Mouse (Mus musculus) urinary bladder, adult 2 months (tissue): ENCODE data around the gene Diras2. TPM values are rescaled to one million over a fixed set of nuclear protein-coding genes. Genes with fewer than 3 reads are reported as not detected.
A peak's percentile ranks its signal among the peaks of the same experiment; 100 is the strongest.

Experiments used
- DNase-seq: peaks from one replicate; pipeline ENCODE4 v3.0.0; 2022; ENCODE audit warnings: low spot score
- polyA plus RNA-seq: library from polyadenylated mRNA; depleted of rRNA; stranded (reverse); fragments of >200 nt; gene quantifications from 2 replicates; pipeline ENCODE4 v1.2.3, GENCODE M21; 2012

Diras2 gene
- polyA plus RNA-seq, 1 experiment, result 6.0 TPM

DNA sequence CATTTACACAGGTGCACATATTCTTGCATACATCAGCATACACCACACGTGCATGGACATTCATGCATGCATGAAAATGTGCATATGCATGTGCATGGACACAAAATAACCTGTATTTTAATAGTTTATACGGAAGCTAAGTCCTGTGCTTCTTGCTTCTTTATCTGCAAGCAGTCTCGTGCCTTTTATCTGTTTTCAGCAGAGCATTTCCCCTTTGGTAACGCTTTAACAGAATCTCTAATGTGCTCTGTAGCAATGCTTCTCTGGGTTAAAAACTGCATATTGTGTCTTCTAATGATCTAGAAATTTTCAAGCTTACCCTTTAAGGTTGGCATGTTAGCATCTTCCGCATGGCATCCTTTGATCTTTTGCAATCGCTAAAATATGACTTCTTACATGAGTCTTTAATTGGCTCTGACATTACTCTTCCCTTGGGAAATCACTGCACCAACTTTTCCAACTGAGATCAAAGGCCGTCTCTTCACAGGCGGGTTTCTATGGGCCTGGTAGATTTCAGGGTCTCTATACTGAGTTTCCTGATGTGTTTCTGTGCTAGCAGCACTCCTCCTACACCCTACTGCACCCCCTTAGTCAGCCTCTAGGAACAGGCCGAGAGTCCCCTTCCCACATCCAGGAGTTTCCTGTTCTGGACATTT, 21.9 kb upstream of the Diras2 start:
- DNase-seq, result no peak

DNA sequence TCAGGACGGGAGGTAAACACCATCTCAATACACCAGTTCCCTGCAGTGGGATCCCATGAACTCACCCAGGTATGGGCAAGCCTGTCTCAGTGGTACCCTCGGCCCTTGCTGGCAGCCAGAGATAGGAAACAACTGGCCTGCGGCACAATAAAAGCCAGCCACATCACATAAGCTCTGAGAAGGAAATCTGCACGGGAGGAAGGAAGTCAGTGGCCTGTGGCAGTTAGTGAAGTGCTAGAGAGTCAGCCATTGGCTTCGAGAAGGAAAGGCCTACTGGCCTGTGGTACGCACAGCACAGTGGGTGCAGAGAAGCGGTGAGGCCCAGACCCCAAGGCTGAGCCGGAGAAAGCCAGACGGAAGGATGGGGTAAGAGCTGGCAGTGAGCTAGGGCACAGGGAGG, 20.2 kb upstream of the Diras2 start:
- DNase-seq, result no peak

DNA sequence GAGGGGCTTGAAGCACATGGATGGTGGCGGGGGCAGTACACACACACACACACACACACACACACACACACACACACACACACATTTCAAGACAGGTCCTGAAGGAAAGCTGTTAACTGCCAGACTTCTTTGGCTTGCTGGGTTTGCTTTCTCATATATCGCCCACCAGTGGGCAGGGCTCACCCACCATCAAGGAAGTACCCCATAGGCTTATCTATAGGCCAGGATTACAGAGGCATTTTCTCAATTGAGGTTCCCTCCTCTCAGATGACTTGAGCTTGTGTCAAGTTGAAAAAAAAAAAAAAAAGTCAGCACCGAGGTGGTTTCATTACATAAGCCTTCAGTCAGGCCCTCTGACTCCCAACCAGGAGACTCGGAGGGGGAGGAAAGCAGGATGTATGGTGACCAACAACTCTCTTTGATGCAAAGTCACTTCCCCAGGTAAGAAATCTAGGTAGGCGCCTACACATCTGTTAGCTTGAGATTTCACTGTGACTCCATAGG, 19.7 kb upstream of the Diras2 start:
- no peak for DNase-seq

DNA sequence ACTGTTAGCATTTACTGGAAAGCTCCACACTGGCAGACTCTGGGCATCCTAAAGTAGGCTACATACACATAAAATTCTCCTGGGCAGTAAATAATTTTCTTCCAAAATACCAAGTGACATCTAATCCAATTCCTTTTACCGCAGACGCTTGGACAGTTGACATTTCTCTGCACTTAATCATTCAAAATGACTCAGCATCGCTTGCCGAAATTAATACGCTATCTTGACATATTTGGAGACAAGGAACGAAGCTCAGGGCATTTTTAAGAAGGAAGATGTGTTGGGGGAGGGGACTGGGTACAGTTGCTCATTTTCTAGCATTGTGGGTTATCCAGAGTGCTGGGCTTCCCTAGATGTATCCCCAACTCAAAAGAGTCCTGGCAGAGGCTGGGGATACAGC, 15.2 kb upstream of the Diras2 start:
- no peak for DNase-seq

DNA sequence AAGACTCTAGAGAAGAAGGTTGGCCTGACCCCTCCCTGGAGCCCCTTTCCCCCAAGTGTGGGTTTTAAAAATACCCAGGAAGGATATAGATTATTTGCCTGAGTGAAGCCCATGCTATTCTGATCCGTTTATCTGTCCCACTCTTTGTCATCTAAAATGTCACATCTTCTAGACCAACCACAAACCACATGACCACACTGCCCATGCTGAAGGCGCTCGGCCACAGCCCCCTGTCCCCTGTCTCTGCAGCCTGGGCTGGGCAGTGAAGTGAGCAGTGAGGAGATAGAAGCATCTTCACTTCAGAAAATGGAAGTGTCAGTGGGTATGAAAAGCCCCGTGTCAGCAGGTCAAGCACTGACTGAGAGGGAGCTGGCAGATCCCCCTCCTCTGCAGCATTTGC, 11.6 kb upstream of the Diras2 start:
- DNase-seq, result no peak

DNA sequence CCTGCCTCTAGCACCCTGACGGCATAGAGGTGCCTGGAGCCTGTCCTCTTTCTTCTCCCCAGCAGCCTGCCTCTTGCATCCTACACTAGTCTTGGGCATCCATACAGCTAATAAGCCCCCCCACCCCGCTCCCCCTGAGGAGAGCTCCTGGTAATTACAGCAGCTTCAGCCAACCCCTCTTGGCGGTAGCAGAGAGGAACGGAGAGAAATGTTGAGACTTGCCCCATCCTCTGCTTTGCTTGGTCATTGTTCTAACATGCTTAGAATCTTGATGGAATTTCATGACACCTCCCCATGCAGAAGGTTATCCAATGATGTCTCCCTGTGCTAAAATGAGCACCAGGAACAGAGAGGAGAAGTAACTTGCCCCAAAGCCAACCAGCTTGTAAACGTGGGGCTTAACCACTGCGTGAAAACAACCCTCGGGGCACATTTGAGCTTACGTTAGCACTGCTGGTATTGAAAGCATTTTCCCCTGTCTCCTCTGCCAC, 11.0 kb upstream of the Diras2 start:
- DNase-seq, result no peak

DNA sequence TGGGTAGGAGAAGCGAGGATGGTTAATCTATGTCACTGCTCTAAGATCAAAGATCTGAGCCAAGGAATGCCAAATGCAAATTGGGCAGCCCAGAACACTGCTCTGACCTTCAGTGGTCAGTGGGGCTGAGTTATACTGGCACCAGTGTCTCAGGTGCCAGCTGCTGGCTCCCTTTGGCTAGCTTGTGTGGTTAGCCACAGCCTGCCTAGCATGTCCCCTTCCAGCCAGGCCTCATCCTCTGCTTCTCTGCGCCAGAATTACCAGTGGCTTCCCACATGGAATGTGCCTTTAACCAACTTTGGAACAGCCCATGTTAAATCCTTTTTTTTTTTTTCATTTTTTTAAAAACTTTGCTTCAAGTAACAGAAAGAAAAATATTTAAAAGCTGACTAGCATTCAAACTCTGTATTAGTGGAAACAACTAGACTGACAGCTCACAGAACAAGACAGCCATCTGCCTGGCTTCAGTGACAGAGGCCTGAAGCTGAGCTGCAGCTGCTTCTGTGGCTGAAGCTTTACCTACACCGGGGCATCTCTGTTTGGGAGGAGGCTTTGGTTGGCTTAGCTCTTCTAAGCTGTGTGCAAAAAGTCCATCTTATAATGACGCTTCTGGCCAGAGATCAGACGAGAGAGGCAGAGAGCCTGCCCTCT, 10.4 kb upstream of the Diras2 start:
- no peak for DNase-seq

DNA sequence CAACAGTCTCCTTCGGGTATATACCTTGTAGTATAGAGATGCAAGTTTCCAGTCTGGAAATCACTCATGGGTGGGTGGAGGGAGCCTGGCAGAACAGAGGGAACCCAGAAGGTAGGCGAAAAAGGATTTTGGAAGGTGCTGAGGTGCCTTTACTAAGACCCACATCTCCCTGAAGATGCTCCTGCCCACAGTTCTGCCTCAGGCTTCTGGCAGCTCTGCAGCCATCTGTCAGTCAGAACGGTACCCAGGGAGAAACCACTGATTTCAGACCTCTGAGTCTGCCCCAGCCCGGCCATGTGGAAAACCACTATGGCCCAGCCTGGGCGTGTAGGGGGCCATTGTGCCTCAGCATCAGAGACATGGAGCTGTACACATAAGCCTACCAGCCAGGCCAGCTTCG, 8.4 kb upstream of the Diras2 start:
- no peak for DNase-seq

DNA sequence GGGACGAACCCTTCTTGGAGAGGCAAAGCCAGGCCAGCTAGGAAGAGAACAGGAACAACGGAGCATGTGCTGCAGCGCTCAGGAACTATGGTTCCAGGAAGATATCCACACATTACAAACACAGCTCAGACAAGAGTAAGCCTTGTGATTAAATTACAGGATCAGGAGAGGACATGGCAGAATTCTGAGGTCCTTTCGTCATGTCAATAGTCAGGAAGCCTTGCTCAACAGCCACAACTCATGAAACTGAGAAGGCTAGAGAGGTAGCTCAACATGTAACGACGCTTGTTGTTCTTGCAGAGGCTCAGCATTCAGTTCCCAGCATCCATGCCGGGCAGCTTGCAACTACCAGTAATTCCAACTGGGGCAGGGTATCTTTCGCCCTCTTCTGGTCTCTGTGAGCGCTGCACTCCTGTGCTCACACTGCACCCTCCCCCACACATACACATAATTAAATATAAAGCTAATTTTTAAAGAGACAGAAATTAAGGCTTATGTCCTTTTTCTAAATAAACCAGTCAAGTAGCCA, 7.6 kb upstream of the Diras2 start:
- DNase-seq, result no peak

DNA sequence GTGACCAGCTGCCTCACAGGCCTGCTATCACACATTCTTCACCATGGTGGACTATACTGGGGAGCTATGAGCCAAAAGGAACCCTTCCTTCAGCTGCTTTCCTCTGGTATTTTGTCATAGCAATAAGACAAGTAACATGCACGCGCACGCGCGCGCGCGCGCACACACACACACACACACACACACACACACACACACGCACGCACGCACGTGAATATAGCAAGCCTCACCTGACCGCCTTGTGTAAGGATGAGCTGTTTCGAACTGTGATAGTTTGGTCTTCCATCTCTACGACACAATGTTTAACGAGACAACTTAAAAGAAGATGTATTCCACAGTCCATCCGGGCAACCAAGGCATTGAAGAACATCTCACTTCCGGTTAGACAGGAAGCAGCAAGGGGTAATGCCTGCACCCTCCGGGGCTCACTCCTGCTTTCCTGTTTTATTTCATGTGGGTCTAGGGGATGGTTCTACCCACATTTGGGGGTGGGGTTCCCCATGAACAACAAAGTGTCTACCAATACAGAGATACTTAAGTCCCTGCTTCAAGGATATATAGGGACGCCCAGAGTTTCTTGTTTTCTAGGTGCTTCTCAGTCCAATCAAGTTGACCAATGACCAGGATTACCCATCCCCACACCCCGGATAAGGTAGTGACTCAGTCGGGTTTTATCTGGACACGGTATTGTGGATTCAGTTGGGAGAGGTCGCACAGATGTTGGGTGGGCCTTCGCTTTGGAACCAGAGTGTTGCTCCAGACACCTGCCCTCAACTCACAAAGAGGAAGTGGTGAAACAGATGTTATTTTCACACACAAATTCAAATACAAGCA, 6.9 kb upstream of the Diras2 start:
- no peak for DNase-seq

DNA sequence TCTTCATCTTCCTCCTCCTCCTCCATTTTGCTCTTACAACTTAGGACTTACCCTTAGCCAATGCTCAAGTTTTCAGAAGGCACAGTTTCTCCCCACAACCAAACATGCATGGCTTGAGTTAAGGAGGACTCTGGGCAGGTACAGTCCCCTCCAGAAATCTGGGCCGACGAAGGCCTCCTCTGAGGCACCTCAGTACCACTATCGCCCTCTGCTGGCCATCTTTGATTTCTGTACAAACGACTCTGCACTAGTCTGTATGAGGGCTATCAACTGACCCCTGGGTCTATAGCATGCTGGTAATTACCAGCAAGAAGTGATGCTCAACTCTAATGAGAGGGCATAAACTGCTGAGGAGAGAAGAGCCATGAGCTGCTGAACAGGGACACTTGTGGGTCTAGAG, 4.5 kb upstream of the Diras2 start:
- no peak for DNase-seq

DNA sequence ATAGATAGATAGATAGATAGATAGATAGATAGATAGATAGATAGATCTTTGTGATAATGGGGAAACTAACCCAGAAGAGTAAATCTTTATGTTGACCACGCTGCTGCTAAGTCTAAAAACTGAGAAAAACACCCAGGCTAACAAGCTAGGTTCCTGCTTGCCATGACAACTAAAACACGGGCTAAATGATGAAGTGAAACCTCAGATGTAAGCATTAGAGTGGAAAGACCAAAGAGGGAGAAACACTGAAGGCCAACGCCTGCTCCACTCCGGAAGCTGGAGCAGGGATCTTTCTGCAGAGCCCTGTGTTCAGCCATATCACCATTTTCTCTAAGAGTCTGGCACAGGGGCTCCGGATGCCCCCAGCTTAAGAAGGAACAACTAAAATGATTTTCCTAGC, 2.6 kb upstream of the Diras2 start:
- DNase-seq, result no peak

DNA sequence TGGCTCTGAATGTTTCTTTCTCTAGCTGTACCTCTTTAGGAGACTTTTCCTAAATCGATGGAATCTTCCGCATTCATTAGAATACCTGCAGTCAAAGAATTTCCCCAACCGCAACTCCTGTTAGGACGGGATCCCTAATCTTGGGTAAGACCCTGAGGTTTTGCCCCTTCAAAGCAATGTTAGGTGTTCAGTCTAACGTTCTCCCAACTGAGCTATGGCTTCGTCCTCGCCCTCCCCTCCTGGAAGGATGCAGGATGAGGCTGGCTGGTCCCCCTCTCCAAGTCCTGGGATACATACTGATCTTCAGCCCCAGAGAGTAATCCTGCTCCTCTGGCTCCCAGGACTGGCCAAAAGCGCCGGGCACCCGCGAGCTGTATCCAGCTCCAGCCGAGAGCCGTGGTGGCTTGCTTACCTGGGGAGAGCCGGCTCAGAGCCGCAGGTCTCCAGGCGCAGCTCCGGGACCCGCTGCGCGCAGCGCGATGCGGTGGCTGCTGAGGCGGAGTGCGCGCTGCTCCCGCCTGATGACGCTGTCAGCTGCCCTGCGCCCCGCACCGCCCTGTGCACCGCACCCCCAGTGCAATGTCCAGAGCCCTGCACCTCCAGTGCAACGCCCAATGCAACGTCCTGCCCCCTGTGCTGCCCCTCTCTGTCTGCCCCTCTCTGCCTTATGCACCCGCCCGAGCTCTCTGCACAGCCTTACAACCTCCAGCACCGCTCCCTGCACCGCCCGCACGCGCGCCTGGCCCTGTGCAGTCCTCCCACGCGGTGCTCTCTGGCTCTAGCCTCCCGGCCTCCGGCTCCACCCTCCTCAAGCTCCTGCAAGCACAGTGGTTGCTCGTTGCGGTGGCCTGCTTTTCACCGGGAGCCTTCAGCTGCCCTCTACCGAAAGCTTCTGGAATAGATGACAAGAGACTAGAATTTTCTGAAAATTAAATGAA, 802 bp downstream of the Diras2 start:
- DNase-seq, result peak; percentile 52

DNA sequence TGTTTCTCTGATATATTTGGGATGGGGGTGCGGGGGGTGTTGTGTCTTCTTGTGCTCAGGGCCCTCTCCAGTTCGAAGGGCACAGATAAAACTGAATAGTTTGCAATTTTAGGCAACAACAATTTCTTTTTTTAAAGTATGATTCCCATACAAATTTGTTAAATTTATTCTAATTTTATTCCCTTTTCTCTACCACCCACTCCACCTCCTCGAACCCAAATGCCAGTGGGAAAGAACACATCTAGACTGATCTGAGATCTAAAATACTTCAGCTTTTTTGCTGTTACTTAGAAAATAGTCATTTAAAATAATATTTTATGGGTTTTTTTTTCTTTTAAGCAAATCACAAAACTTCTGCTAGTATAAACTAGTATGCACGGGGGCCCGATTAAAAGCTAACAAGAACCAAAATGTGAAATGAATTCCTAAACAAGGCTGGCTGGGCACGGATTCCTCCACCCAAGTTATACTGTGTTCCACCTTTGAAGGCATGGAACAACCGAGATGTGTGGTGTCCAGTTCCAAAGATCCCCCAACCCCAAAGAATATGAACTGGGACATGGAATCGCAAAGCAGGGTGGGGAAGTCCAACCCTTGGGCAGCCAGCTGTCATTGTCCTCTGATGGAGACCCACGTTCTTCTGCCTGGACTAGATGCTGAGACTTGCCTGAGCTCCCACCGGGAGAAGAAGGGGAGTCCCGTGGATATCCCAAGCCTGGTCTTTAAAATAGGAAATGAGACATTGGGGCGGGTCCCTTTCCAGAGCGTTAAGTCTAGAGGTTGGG, 1.7 kb downstream of the Diras2 start:
- DNase-seq, result no peak

DNA sequence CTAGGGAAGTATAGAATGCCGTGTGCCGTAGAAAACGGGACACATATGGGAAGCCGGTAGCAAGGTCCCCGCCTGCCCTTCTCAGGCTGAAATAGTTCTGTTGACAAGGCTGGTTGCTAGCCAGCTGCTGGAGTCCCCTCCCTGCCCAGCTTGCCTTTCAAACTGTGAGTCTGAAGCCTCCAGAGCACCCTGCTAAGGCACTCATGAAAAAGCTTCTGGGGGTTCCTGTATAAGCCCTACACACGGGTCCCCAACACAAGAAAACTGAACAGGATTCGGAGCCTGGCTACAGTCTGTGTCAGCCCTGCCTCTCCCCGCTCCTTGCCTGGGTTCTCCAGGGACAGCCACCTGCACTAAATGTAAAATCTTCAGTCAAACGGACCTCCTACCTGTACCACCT, 2.3 kb downstream of the Diras2 start:
- DNase-seq, result no peak

DNA sequence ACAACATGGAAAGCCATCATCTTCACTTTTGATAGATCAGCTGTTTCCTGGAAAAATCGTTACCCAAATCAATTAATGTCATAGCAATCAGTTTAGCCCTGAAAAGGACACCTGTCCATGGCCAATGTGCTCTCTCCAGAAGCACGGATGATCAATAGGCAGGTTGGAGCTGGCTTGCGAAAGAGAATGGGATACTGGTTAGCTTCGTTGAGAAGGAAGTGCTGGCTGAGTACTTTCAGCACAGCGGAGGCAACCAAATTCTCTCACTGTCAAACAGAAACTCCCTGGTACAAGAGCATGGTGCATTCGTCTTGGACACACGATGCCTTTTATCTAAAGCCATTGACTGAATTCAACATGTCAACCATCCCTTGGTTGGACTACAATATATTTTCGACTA, 2.8 kb downstream of the Diras2 start:
- no peak for DNase-seq

DNA sequence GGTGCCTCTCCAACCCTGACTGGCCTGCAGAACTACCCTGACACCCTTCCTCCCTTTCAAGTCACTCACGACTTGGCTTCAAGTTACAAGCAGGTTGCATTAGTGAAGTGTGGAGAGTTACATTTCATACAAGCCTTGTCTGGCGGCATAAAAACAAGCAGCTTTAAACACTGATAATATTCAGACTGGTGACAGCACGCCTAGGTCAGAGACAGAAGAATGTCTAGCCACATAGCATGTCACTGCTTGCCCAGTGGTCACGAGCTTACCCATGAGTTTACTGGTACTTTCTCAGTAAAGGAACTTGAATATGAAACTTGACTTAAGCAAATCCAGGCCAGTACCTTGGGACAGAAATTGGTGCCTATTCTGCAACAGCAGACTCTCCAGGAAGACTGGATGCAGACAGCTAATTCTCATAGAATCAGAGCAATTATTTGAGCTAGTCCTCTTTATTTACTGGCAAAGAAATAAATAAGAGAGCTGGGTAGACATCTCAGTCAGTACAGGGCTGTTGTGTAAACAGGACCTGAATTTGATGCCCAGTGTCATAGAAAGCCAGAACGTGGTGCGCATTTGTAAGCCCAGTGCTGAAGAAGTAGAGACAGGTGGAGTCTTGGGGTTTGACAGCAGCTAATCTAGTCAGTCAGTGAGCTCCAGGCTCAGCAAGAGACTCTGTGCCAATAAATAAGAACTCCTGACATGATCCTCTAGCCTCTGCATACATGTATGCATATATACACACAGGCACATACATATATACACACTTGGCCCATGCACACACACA, 4.6 kb downstream of the Diras2 start:
- DNase-seq, result no peak

DNA sequence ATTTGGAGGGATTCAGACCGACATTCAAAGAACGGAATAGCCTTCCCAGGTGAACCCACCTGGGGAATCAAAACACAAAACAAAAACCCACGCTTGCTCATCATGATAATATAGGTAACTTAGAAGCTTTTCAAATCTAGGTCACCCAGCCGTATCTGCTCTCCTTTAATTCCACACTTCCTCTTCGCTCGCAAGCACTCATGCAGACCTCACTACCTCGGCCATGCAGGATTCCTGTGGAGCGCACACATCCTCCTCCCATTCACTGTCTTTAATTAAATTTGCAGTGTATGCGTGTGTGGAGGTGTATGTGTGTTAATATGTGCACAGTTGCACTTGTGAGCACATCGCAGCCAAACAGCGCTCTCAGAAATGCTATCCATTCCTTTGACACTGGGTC, 6.8 kb downstream of the Diras2 start:
- no peak for DNase-seq

DNA sequence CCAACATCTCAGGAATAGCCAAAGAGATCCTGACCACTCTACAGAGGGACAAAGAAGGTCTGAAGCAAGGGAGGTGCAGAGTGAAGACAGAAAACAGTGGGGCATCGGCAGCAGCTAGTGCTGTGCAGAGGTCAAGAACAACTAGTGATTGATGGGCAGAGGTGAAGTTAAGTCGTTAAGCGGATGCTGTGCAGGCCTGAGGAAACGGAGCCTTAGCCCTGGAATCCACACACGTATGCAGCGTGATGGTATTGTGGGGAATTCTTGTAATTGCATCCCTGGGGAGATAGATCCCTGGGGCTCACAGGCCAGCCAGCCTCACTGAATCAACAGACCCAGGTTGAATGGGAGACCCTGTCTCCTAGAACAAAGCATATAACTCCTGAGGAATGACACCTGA, 9.9 kb downstream of the Diras2 start:
- no peak for DNase-seq

DNA sequence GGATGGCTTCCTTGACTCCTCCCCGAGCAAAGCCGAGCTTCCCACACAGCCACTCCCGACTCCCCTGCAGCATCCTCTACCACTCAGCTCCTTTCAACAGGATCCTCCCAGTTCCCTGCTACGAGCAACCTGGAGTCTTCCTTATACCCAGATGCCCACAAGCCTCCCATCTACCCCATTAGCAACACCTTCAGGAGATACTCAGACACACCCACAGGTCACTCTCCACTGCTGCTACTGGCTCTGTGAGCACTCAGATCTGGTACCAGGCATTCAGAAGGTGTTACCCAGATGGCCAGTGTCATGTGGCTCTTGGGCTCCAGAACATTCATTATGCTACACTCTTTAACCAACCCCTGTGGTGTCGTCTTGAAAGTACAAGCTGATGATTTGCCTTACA, 11.7 kb downstream of the Diras2 start:
- DNase-seq, result no peak
